Mouse (Mus musculus) testis, adult 2 months (tissue): ENCODE results near the gene Cic.

Experiments used
- CTCF ChIP-seq: fragments of 200-500 bp; IDR thresholded peaks from 2 replicates; pipeline ENCODE4 v1.5.1; 2012; ENCODE audit warnings: low read depth, mild to moderate bottlenecking, inconsistent platforms, low read length, moderate library complexity; ENCODE audit not compliant: control insufficient read depth, insufficient read depth, insufficient replicate concordance
- POLR2A ChIP-seq: fragments of 200-500 bp; IDR thresholded peaks from 2 replicates; pipeline ENCODE4 v1.6.1; 2012; ENCODE audit warnings: low read depth, mild to moderate bottlenecking, inconsistent platforms, low read length, moderate library complexity; ENCODE audit not compliant: control insufficient read depth

GRCm38 (mm10) chr7:25288721-25289120, 21.2 kb downstream of the Cic start:
- TF ChIP-seq POLR2A = no peak
- TF ChIP-seq CTCF = no peak
